Mouse (Mus musculus) kidney, adult 2 months (tissue): ENCODE measurements around the gene Tead1.

ENCODE experiments used
- CTCF ChIP-seq: fragments of 200-500 bp; conservative IDR thresholded peaks from 2 replicates; pipeline ENCODE4 v1.5.1; 2011; ENCODE audit warnings: low read depth, mild to moderate bottlenecking, control low read depth, low read length, moderate library complexity, mixed read lengths; ENCODE audit not compliant: insufficient read depth, insufficient read length
- POLR2A ChIP-seq: fragments of 200-500 bp; IDR thresholded peaks from one replicate; pipeline ENCODE4 v1.6.1; 2011; ENCODE audit warnings: low read depth, low read length, control low read depth

DNA sequence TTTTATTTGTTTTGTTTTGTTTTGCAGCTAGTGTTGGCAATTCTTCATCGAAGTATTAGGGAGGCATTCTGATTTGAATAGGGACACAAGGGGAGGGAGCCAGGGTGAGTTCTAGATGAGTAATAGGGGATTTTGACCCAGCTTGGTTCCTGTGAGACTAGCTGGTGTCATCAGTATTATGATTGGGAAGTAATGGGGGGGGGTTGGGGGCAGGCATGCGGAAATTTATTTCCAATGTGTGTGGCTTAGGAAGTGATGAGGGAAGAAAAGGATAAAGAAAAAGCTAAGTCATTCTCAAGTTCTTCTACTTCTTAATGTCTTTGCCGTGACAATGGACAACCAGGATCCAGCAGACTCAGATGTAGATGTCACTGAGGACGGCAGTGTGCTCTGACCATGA is 85.8 kb downstream of the Tead1 start:
- TF ChIP-seq CTCF = no peak
- TF ChIP-seq POLR2A = no peak
